Mouse (Mus musculus): ENCODE data around the gene Aloxe3. TPM values are rescaled to one million over a fixed set of nuclear protein-coding genes. Genes with fewer than 3 reads are reported as not detected.

Aloxe3 gene
- polyA plus RNA-seq, 1 experiment from 2014 or later = 0.26 TPM

- WGBS = 0% methylated on average over 3 of the region's 3 CpGs
- peaks cover 59% of the 10 kb centered on the region for H3K27me3 ChIP-seq (ENCODE audit: poor library complexity, severe bottlenecking)
- DNase-seq (ENCODE audit: extremely low spot score, low spot score) = peak; percentile 57
These were observed 1.2 kb upstream of the Aloxe3 start for GRCm38 (mm10) chr11:69124498-69124847.

DNA sequence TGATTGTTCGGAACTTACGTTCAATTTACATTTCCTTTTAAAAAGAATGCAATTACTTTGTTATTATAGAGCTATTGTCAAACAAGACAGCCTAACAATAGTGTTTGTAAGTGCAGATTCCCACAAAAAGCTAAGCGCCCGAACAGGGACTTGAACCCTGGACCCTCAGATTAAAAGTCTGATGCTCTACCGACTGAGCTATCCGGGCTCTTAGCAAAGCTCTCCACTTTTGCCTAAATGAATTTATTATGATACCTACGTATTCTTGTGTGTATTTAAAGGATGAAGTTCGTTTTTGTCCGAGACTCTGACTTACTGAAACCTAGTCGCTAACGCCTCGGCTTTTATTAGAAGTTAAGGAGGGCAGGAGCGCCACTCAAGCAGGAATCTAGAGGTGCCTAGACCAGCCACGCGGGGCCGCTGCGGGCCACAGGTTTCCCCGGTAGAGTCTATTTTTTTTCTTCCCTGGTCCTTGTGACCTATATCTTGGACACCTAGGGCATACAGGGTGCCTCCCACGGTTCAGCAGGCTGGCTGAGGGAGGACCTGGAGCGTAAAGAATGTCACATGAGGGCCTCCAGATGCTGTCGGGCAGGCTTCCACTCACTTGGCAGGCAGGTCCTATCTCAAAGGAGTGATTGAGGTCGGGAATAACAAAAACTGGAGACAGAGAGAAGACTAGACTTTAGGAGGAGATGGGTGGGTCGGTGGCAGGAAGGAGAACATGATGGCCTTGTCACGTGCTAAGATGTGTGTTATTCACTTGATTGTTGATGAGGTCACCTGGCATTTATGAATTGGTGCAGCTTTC, 450 bp upstream of the Aloxe3 start:
- under 1% methylated on average over 24 of the region's 24 CpGs for WGBS
- H3K4me1 ChIP-seq = peaks cover 45% of the 10 kb centered on the region
- H3K27ac ChIP-seq = peak overlapping the region; percentile 64
- peaks cover 57% of the 10 kb centered on the region for H3K27me3 ChIP-seq (ENCODE audit: poor library complexity, severe bottlenecking)
- no peaks in the 10 kb centered on the region for H3K9me3 ChIP-seq
- H3K4me3 ChIP-seq = peak overlapping the region; percentile 84
- DNase-seq (ENCODE audit: extremely low spot score, low spot score) = peak; percentile 80
- no peaks in the 10 kb centered on the region for H3K36me3 ChIP-seq (replicated peaks)

More at GRCm38 (mm10) chr11:69124498-69124847, 1.2 kb upstream of the Aloxe3 start:
- Histone ChIP-seq H3K4me3 (peak overlapping the region; percentile 84), H3K9me3 (no peaks in the 10 kb centered on the region), H3K4me1 (peaks cover 53% of the 10 kb centered on the region), H3K27ac (no peak overlapping the region), H3K36me3 (replicated peaks) (no peaks in the 10 kb centered on the region)

GRCm38 (mm10) chr11:69125919-69126705, 416 bp downstream of the Aloxe3 start:
- H3K36me3 ChIP-seq (replicated peaks) = no peaks in the 10 kb centered on the region
- DNase-seq (ENCODE audit: extremely low spot score, low spot score) = no peak
- H3K27ac ChIP-seq = no peak overlapping the region
- H3K4me1 ChIP-seq = peaks cover 36% of the 10 kb centered on the region
- WGBS = 12% methylated on average over 20 of the region's 20 CpGs
- H3K27me3 ChIP-seq (ENCODE audit: poor library complexity, severe bottlenecking) = peaks cover 49% of the 10 kb centered on the region
- no peaks in the 10 kb centered on the region for H3K9me3 ChIP-seq
- peak overlapping the region; percentile 84 for H3K4me3 ChIP-seq

DNA sequence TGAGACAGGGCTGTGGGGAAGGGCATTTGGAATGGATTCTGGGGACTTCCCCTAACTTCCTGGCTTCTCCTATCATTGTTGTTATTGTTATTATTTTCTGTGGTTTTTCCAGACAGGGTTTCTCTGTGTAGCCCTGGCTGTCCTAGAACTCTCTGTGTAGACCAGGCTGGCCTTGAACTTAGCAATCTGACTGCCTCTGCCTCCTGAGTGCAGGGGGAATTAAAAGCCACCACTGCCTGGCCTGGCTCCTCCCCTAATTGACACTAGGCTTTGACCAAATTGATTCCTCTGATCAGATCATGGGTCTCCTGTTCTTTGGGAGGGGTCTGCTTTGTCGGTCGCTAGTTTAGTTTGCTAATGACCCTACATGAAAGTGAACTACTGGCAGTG, 1.0 kb downstream of the Aloxe3 start:
- no peak for DNase-seq (ENCODE audit: extremely low spot score, low spot score)
- Histone ChIP-seq H3K27ac (no peak overlapping the region), H3K4me1 (peaks cover 31% of the 10 kb centered on the region), H3K9me3 (no peaks in the 10 kb centered on the region), H3K4me3 (peak overlapping the region; percentile 84), H3K27me3 (ENCODE audit: poor library complexity, severe bottlenecking) (peaks cover 49% of the 10 kb centered on the region), H3K36me3 (replicated peaks) (no peaks in the 10 kb centered on the region)
- WGBS = 53% methylated on average over 2 of the region's 2 CpGs

DNA sequence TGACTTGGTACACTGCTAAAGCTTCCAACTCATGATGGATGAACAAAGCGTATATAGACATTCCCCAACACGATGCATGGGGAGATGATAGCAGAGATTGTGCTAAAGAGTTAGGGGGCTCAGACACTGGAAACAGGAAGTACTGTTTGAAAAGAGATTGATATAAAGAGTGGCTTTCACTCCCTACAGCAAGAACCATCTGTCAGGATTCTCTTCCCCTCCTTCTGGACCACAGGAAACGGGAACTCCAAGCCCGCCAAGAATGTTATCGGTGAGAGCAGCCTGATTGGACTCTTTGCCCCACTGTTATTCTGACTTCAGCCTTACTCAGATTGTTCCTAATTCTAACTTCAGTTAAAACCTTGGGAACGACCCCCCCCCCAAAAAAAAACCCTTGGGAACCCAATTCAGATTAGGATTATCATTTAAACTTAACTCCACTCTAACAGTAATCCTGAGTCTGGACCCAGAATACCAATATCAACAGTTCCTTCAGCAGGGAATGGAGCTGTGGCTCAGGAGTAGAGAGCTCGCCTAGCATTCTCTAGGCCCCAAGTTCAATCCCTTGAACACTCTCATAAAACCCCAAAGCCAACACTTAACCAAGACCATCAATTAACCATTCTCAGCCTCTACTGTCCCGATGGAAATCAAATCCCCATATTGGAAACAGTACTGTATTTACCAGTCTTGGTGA, 2.9 kb downstream of the Aloxe3 start:
- Histone ChIP-seq H3K36me3 (replicated peaks) (no peaks in the 10 kb centered on the region), H3K4me3 (no peak overlapping the region), H3K4me1 (peaks cover 17% of the 10 kb centered on the region), H3K9me3 (no peaks in the 10 kb centered on the region), H3K27ac (no peak overlapping the region), H3K27me3 (ENCODE audit: poor library complexity, severe bottlenecking) (peaks cover 63% of the 10 kb centered on the region)
- WGBS = 76% methylated on average over 8 of the region's 8 CpGs
- DNase-seq (ENCODE audit: extremely low spot score, low spot score) = no peak

GRCm38 (mm10) chr11:69133566-69133922, 7.8 kb downstream of the Aloxe3 start:
- H3K9me3 ChIP-seq = no peaks in the 10 kb centered on the region
- H3K27ac ChIP-seq = no peak overlapping the region
- WGBS = 7% methylated on average over 5 of the region's 5 CpGs
- peaks cover 15% of the 10 kb centered on the region for H3K4me1 ChIP-seq
- peak overlapping the region; percentile 59 for H3K4me3 ChIP-seq
- no peaks in the 10 kb centered on the region for H3K36me3 ChIP-seq (replicated peaks)
- peaks cover 62% of the 10 kb centered on the region for H3K27me3 ChIP-seq (ENCODE audit: poor library complexity, severe bottlenecking)
- DNase-seq (ENCODE audit: extremely low spot score, low spot score) = no peak

- Histone ChIP-seq H3K27me3 (ENCODE audit: poor library complexity, severe bottlenecking) (peaks cover 61% of the 10 kb centered on the region), H3K36me3 (replicated peaks) (no peaks in the 10 kb centered on the region), H3K4me1 (peaks cover 15% of the 10 kb centered on the region), H3K9me3 (no peaks in the 10 kb centered on the region), H3K4me3 (peak overlapping the region; percentile 59), H3K27ac (peak overlapping the region; percentile 65)
- DNase-seq (ENCODE audit: extremely low spot score, low spot score) = peak; percentile 53
- 1% methylated on average over 34 of the region's 34 CpGs for WGBS
These were observed 8.4 kb downstream of the Aloxe3 start for GRCm38 (mm10) chr11:69133923-69134621.

- peak overlapping the region; percentile 65 for H3K27ac ChIP-seq
- no peaks in the 10 kb centered on the region for H3K9me3 ChIP-seq
- DNase-seq (ENCODE audit: extremely low spot score, low spot score) = no peak
- 26% methylated on average over 8 of the region's 8 CpGs for WGBS
- H3K36me3 ChIP-seq (replicated peaks) = no peaks in the 10 kb centered on the region
- H3K4me1 ChIP-seq = peaks cover 15% of the 10 kb centered on the region
- peaks cover 59% of the 10 kb centered on the region for H3K27me3 ChIP-seq (ENCODE audit: poor library complexity, severe bottlenecking)
- peak overlapping the region; percentile 59 for H3K4me3 ChIP-seq
These were observed 8.9 kb downstream of the Aloxe3 start for GRCm38 (mm10) chr11:69134622-69134968.

DNA sequence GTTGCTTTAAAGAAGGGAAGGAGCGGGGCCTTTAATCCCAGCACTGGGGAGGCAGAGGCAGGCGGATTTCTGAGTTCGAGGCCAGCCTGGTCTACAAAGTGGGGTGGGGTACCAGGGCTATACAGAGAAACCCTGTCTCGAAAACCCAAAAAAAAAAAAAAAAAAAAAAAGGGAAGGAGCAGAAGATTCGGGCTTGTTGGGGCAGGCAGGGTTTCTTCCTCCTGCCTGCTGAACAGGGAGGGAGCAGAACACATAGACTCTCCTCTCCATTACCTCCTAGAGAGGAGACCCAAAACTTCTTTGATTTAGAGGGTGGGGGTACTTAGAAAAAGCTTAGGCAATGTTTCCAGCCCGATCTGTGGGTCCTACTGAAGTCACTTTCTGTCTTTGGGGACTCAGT, 9.7 kb downstream of the Aloxe3 start:
- Histone ChIP-seq H3K27ac (no peak overlapping the region), H3K4me1 (peaks cover 15% of the 10 kb centered on the region), H3K9me3 (no peaks in the 10 kb centered on the region), H3K36me3 (replicated peaks) (no peaks in the 10 kb centered on the region), H3K4me3 (peak overlapping the region; percentile 59; the same call in 1 of the 2 replicates), H3K27me3 (ENCODE audit: poor library complexity, severe bottlenecking) (peaks cover 53% of the 10 kb centered on the region)
- DNase-seq (ENCODE audit: extremely low spot score, low spot score) = no peak
- 88% methylated on average over 6 of the region's 6 CpGs for WGBS

DNA sequence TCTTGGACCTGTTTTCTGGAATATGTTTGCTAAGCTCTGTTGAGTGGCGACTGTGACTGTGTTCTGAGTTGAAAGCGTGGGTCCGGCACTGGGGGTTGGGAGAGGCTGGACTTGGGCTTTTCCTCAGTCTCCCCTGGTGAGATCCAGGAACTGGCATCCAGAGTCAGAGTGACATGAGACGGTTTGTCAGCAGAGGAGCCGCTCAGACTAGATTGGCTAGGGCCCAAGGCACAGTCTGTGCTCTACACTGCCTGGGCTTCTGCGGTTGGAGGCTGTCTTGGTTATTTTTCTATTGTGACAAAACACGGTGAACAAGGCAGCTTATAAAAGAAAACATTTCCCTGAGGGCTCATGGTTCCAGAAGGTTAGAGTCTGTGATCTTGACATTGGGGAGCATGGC, 21.9 kb downstream of the Aloxe3 start:
- Histone ChIP-seq H3K27me3 (ENCODE audit: poor library complexity, severe bottlenecking) (peaks cover 17% of the 10 kb centered on the region), H3K9me3 (no peaks in the 10 kb centered on the region), H3K27ac (no peak overlapping the region), H3K36me3 (replicated peaks) (no peaks in the 10 kb centered on the region), H3K4me1 (peaks cover 7% of the 10 kb centered on the region), H3K4me3 (no peak overlapping the region)
- no peak for DNase-seq (ENCODE audit: extremely low spot score, low spot score)
- 87% methylated on average over 7 of the region's 7 CpGs for WGBS

DNA sequence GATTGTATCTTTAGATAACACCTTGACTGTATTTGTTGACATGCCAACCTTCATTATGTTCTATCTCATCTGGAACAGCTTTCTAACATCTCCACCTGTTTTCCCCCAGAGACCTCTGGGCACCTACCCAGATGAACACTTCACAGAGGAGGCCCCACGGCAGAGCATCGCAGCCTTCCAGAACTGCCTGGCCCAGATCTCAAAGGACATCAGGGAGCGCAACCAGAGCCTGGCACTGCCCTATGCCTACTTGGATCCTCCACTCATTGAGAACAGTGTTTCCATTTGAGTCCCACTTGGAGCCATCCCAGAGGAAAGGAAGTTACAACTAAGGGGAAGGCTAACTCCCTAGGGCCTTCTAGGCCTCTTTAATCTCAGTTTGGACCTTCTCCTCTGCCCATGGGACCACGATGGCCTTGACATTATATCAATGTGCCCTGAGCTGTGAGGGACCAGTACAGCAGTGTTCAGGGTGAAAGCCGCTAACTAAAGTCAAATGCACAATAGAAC, 22.8 kb downstream of the Aloxe3 start:
- Histone ChIP-seq H3K27me3 (ENCODE audit: poor library complexity, severe bottlenecking) (peaks cover 22% of the 10 kb centered on the region), H3K36me3 (replicated peaks) (no peaks in the 10 kb centered on the region), H3K9me3 (no peaks in the 10 kb centered on the region), H3K4me1 (peaks cover 7% of the 10 kb centered on the region), H3K27ac (no peak overlapping the region), H3K4me3 (no peak overlapping the region)
- WGBS = 91% methylated on average over 5 of the region's 5 CpGs
- no peak for DNase-seq (ENCODE audit: extremely low spot score, low spot score)

- DNase-seq (ENCODE audit: extremely low spot score, low spot score) = no peak
- H3K4me1 ChIP-seq = peaks cover 7% of the 10 kb centered on the region
- H3K27me3 ChIP-seq (ENCODE audit: poor library complexity, severe bottlenecking) = peaks cover 23% of the 10 kb centered on the region
- H3K36me3 ChIP-seq (replicated peaks) = no peaks in the 10 kb centered on the region
- H3K27ac ChIP-seq = no peak overlapping the region
- no peak overlapping the region for H3K4me3 ChIP-seq
- 85% methylated on average over 6 of the region's 6 CpGs for WGBS
- H3K9me3 ChIP-seq = no peaks in the 10 kb centered on the region
These were observed 24.0 kb downstream of the Aloxe3 start for GRCm38 (mm10) chr11:69149728-69150127.

All from forebrain, embryonic 10.5 days (tissue).